Mouse (Mus musculus) heart, embryonic 16.5 days (tissue): ENCODE measurements around the gene Gpr4. TPM values are rescaled to one million over a fixed set of nuclear protein-coding genes. Genes with fewer than 3 reads are reported as not detected.
A peak's percentile ranks its signal among the peaks of the same experiment; 100 is the strongest.

Experiments
- ATAC-seq: fragments of 200-750 bp; cut with Nextera tagmentation; replicated peaks from 2 replicates; pipeline ENCODE4 v1.8.0; 2017; ENCODE audit warnings: moderate number of reproducible peaks; ENCODE audit not compliant: insufficient read depth, low FRiP score; ENCODE audit errors: extremely low read depth
- H3K27ac ChIP-seq: fragments of 300-500 bp; sonication (generic); 2 replicates; pipeline ENCODE4 v1.5.1; 2014; ENCODE audit warnings: mild to moderate bottlenecking, low read length, control low read depth, moderate library complexity
- H3K27me3 ChIP-seq: fragments of 300-500 bp; sonication (generic); 2 replicates; pipeline ENCODE4 v1.6.1; 2014; ENCODE audit warnings: low read length, mixed read lengths; ENCODE audit not compliant: control insufficient read depth, insufficient read depth
- H3K36me3 ChIP-seq: fragments of 300-500 bp; sonication (generic); 2 replicates; pipeline ENCODE4 v1.6.1; 2014; ENCODE audit not compliant: control insufficient read depth, insufficient read depth
- H3K4me1 ChIP-seq: fragments of 300-500 bp; sonication (generic); 2 replicates; pipeline ENCODE4 v1.6.1; 2014; ENCODE audit warnings: low read length, mixed read lengths; ENCODE audit not compliant: control insufficient read depth, insufficient read depth
- H3K4me2 ChIP-seq: fragments of 300-500 bp; sonication (generic); 2 replicates; pipeline ENCODE4 v1.6.1; 2014; ENCODE audit warnings: low read depth, mild to moderate bottlenecking, control low read depth, low read length
- H3K4me3 ChIP-seq: fragments of 300-500 bp; sonication (generic); 2 replicates; pipeline ENCODE4 v1.5.1; 2014; ENCODE audit warnings: mild to moderate bottlenecking, control low read depth, low read length
- H3K9ac ChIP-seq: fragments of 300-500 bp; sonication (generic); 2 replicates; pipeline ENCODE4 v1.6.1; 2014; ENCODE audit warnings: low read length, control low read depth
- H3K9me3 ChIP-seq: fragments of 300-500 bp; sonication (generic); replicated peaks from 2 replicates; pipeline ENCODE4 v1.6.1; 2016; ENCODE audit warnings: low read length; ENCODE audit not compliant: control insufficient read depth
- WGBS: fragments of 180-500 bp; shearing (Covaris S2); extraction: QIAGEN DNeasy Blood & Tissue Kit; methylation state at CpG from one replicate; pipeline ENCODE4 v1.1.7; 2014; 5-methylcytosine and 5-hydroxymethylcytosine counted together
- polyA plus RNA-seq: library from polyadenylated mRNA; unstranded; fragments of >200 nt; fragmentation: Nextera tagmentation; extraction: Ambion mirVana; gene quantifications from 2 replicates; pipeline ENCODE4 v1.2.1, GENCODE M21; 2015

Gpr4 gene
- polyA plus RNA-seq, 1 experiment from 2014 or later: 2.7 TPM

GRCm38 (mm10) chr7:19214940-19215339 lies 2.6 kb downstream of the Gpr4 start:
- Histone ChIP-seq H3K36me3 (no peaks in the 10 kb centered on the region), H3K4me1 (peaks cover 22% of the 10 kb centered on the region), H3K4me3 (no peak overlapping the region), H3K9ac (no peak overlapping the region), H3K27me3 (no peaks in the 10 kb centered on the region), H3K27ac (no peak overlapping the region), H3K9me3 (0 out of 2 replicates have a peak, but pooled peaks cover 2% of the 10 kb centered on the region), H3K4me2 (no peak overlapping the region)
- WGBS: 56% methylated on average over 9 of the region's 9 CpGs
- no peak for ATAC-seq

GRCm38 (mm10) chr7:19217492-19217891 lies 5.2 kb downstream of the Gpr4 start:
- no peak for ATAC-seq
- Histone ChIP-seq H3K36me3 (no peaks in the 10 kb centered on the region), H3K4me1 (peaks cover 13% of the 10 kb centered on the region), H3K9me3 (no peaks in the 10 kb centered on the region), H3K9ac (no peak overlapping the region), H3K4me3 (no peak overlapping the region), H3K27me3 (no peaks in the 10 kb centered on the region), H3K4me2 (no peak overlapping the region), H3K27ac (0 out of 2 replicates have a peak overlapping the region, but pooled peaks have one; percentile 18)
- 45% methylated on average over 5 of the region's 5 CpGs for WGBS

- H3K4me3 ChIP-seq: no peak overlapping the region
- ATAC-seq: 0 out of 2 replicates have a peak, but pooled peaks have one; percentile 34
- no peak overlapping the region for H3K27ac ChIP-seq
- H3K36me3 ChIP-seq: no peaks in the 10 kb centered on the region
- 7% methylated on average over 2 of the region's 3 CpGs for WGBS
- no peak overlapping the region for H3K4me2 ChIP-seq
- H3K4me1 ChIP-seq: peaks cover 12% of the 10 kb centered on the region
- no peaks in the 10 kb centered on the region for H3K27me3 ChIP-seq
- H3K9me3 ChIP-seq: no peaks in the 10 kb centered on the region
- H3K9ac ChIP-seq: no peak overlapping the region
Observed at GRCm38 (mm10) chr7:19217944-19218343, 5.6 kb downstream of the Gpr4 start.

- no peak overlapping the region for H3K4me3 ChIP-seq
- no peaks in the 10 kb centered on the region for H3K27me3 ChIP-seq
- H3K4me1 ChIP-seq: 0 out of 2 replicates have a peak, but pooled peaks cover 5% of the 10 kb centered on the region
- WGBS: 64% methylated on average over 3 of the region's 3 CpGs
- H3K4me2 ChIP-seq: no peak overlapping the region
- no peak overlapping the region for H3K27ac ChIP-seq
- H3K9ac ChIP-seq: no peak overlapping the region
- no peaks in the 10 kb centered on the region for H3K9me3 ChIP-seq
- no peak for ATAC-seq
- H3K36me3 ChIP-seq: no peaks in the 10 kb centered on the region
Observed at GRCm38 (mm10) chr7:19220061-19220460, 7.7 kb downstream of the Gpr4 start.

GRCm38 (mm10) chr7:19222189-19222588 lies 9.9 kb downstream of the Gpr4 start:
- WGBS: 91% methylated on average over 16 of the region's 16 CpGs
- Histone ChIP-seq H3K9ac (no peak overlapping the region), H3K9me3 (no peaks in the 10 kb centered on the region), H3K27ac (no peak overlapping the region), H3K4me1 (peaks cover 6% of the 10 kb centered on the region), H3K27me3 (no peaks in the 10 kb centered on the region), H3K36me3 (peaks cover 6% of the 10 kb centered on the region; the same call in 1 of the 2 replicates), H3K4me3 (no peak overlapping the region), H3K4me2 (no peak overlapping the region)
- ATAC-seq: no peak

GRCm38 (mm10) chr7:19222875-19223274 lies 10.5 kb downstream of the Gpr4 start:
- Histone ChIP-seq H3K36me3 (peaks cover 6% of the 10 kb centered on the region; the same call in 1 of the 2 replicates), H3K9ac (no peak overlapping the region), H3K9me3 (no peaks in the 10 kb centered on the region), H3K4me3 (no peak overlapping the region), H3K27ac (no peak overlapping the region), H3K27me3 (no peaks in the 10 kb centered on the region), H3K4me2 (no peak overlapping the region), H3K4me1 (peaks cover 7% of the 10 kb centered on the region)
- WGBS: 80% methylated on average over 14 of the region's 14 CpGs
- ATAC-seq: no peak

- Histone ChIP-seq H3K36me3 (peaks cover 6% of the 10 kb centered on the region; the same call in 1 of the 2 replicates), H3K4me3 (no peak overlapping the region), H3K27ac (no peak overlapping the region), H3K4me1 (peaks cover 13% of the 10 kb centered on the region), H3K9me3 (no peaks in the 10 kb centered on the region), H3K4me2 (no peak overlapping the region), H3K9ac (no peak overlapping the region), H3K27me3 (no peaks in the 10 kb centered on the region)
- ATAC-seq: no peak
- 79% methylated on average over 4 of the region's 4 CpGs for WGBS
Observed at GRCm38 (mm10) chr7:19224933-19225332, 12.6 kb downstream of the Gpr4 start.

GRCm38 (mm10) chr7:19226817-19227797 lies 14.8 kb downstream of the Gpr4 start:
- Histone ChIP-seq H3K4me1 (peaks cover 17% of the 10 kb centered on the region), H3K36me3 (peaks cover 6% of the 10 kb centered on the region; the same call in 1 of the 2 replicates), H3K4me2 (peak overlapping the region; percentile 84), H3K27me3 (no peaks in the 10 kb centered on the region), H3K4me3 (peak overlapping the region; percentile 84), H3K27ac (peak overlapping the region; percentile 91), H3K9ac (peak overlapping the region; percentile 88), H3K9me3 (no peaks in the 10 kb centered on the region)
- 0 out of 2 replicates have a peak, but pooled peaks have one; percentile 2 for ATAC-seq
- WGBS: 13% methylated on average over 20 of the region's 20 CpGs
